Mouse (Mus musculus) mouse trophoblast stem cell (cell line): ENCODE measurements at regions not wholly inside any gene's neighbourhood (a gene's known extent, or its start where the extent isn't known, plus 50 kb on each side); places are given as distances from the start of the nearest gene placed in this dataset.

Experiments used
- in situ Hi-C, 2 experiments: fragments of 300-500 bp; cut with MseI, MboI; formaldehyde crosslinking; loops; 2 replicates in 1 of 2; 3 replicates in 1 of 2; pipeline ENCODE4 v1.15.1; 2025

DNA sequence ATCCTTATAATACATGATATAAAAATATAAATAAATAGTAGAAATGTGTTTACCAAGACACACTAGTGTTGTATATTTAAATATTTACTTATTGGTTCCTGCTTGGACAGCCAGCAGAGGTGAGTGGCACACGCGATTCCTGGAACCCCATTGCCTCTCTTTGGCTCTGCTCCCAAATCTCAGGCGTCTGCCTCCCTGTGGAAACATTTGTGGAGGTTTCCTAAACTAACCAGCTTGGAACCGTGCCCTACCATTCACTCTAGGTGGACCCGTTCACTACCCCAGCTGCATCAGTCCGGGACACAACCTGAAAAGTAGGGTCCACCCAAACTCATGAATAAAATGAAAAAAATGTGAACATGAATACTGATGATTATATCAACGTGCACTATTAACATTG is 404.0 kb upstream of the Defb41 start:
- in situ Hi-C loops: no loop called here

DNA sequence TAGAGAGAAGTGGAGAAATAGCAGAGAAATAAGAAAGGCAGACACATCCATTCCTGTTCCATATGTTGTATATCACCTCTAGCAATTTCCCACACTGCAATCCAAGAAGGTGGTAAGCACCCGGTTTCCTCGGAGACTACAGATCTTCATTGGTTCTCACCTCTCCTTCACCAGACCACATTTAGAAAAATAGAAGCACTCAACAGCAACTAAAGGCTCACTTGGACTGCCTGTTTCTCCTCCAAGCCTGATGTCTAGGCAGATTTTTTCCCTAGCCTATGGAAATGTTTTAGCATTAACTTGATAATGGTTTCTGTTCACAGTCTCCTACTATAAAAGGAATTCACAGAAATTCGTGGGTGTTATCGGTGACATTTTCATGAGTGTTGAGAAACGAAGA is 403.3 kb upstream of the Defb41 start:
- in situ Hi-C loops: no loop called here

DNA sequence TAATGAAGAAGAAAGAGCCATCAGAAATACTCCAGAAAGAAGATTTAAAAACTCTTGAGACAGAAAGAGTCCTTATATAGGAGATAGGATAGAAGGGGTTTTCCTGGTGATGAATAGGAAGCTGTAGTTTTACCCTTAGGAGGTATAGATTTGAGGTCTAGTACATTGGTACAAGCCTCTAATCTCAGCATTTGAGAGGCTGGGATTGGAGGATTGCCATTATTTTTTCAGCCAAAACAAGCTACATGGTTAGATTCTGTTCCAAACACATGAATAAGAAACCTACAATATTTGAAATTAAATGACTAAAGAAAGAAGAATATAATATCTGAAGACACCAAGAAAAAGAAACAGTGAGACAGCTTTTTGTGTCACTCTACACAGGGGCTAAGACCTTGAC is 375.9 kb upstream of the Defb41 start:
- in situ Hi-C loops: no loop called here

DNA sequence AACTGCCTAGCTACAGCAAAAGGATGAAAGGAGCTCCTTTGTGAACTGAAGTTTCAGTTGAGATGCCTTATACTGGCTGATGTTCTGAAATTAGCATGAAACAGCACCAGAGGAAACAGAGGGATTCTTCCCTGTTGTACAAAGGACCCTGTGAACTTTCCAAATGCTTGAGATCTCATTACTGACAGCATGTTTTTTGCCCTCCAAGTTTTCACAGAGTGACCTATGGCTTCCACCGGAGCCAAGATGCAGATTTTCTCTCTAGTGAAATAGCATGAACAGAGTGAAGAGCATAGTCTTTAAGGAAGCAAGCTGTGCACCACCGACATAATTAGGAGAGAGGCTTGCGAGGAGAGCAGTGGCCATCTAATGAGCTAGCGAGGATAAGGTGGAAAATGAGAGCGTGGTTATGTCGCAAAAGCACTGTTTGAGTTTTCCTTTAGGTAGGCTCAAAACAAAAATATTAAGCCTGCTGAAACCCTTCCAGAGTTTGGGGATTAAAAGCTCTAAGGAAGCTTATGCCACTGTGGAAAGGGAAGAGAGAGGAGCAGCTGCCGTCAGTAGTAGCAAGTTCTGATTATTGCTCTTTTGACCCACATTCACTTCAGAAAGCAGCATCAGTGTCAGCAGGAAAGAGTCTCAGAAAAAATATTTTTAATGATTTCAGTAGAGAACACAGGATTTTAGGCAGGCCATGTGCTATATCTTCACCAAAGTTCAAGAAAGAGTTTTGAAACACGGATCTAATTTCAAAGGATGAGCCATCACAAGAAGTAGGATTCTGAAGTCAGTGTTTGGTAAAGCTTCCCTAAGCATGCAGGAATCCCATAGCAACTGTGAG is 374.7 kb upstream of the Defb41 start:
- in situ Hi-C loops: no loop called here

DNA sequence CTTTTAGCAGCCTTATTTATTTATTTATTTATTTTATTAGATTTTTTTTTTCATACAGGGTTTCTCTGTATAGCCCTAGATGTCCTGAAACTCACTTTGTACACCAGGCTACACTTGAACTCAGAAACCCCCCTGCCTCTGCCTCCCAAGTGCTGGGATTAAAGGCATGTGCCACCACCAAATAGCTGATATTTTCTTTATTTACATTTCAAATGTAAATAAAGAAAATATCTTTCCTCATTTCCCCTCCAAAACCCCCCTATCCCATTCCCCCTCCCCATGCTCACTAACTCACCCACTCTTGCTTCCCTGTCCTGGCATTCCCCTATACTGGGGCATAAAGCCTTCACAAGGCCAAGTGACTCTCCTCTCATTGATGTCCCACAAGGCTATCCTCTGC is 372.4 kb upstream of the Defb41 start:
- in situ Hi-C loops: no loop called here

DNA sequence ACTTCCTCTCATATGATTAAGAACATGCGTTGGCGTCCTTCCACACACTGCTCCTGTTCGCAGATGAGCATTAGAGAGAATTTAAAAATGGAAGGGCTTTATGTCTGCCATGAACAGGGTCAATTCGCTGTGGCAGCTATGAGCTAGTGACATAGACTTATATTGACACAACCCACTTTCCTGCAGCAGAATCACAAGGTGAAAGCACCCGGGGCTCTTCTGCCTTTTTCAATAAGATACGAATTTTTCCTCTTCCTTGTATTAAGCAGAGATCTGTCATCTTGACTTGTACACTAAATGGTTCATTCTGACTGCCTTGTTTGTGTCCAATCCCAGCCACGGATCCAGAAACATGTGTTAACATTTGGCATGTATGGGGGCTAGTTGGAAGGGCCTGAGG is 345.3 kb upstream of the Defb41 start:
- in situ Hi-C loops: no loop called here

DNA sequence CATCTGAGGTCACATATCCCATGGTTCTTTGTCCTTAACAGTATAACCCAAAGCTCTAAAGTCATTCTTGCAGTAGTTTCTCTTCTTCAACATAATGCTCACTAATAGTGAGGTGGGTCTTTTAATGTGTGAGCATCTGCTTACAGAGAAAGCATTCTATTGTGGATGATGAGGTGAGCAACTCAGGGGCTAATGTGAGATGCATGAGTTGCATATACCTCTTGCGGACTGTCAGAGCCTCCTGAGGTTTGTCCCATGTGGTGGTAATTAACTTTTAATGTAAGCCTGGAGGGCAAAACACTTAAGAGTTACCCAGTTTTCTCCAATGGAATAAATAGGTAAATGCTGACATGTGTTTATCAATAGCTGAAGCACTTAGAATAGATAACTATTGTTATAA is 334.9 kb upstream of the Defb41 start:
- in situ Hi-C loops: no loop called here

DNA sequence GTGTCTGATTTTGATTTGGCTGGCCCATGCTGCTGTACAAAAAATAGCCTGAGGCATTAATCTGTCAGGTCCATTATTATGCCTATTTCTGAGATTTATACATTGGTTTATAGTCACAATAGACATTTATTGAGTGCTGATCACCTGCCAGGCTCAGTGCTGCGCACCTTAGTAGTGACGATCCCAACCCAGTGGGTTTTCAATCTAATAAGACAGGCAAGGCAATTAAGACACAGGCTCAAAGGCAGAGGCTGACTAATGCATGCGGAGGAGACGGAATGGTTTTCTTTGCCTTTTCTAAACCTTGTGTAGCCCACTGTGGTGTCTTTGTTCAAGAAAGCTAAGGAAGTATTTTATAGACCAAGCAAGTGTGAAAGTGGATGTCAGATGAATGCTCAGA is 334.0 kb upstream of the Defb41 start:
- in situ Hi-C loops: no loop called here

DNA sequence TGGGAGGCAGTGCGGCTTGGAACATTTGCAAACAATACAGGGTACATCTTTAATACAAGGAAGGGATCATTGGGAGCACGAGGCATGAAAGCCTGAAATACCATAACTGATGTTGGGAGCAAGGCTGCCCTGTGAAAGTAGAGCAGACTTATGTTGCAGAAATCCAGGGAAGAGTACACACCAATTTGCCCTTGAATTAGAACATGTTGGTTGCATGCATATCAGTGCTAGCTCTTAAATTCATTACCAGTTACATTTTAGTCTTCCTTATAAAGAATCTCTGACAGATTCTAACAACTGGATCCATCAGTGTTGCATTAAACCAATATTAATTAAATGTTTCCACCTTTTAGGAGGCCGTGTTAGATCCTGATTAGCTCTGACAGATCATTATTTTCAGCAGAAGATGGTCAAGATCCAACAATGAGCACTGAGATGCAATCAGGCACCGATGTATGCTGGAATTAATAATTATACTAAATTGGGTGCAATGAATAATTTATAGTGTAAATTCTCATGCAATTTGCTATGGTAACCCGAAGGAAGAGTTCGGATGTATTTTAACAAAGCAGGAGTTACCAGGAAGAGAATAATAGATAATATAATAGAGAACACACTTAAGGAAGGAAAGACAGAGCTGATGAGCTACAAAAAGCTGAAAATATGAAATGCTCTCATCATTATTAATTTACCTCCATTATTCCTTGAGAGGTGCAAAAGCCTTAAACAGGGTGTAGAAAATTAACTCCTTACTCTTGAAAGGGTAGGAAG is 318.6 kb upstream of the Defb41 start:
- in situ Hi-C loops: no loop called here

DNA sequence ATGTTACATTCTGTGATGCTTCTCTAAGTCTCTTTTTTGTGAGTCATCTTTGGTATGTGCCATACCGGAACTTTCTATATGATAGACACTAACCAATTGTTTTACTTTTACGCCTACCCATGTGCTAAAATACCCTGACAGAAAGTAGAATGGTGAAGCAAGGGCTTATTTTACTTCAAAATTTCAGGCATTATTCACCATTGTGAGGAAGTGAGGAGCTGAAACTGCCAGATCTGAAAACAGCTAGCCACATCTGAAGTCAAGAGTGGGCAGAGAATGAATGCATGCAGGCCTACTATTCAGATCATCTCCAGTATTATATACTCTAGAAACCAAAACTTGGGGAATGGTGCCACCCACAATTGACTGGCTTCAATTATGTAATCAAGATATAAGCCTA is 313.7 kb upstream of the Defb41 start:
- in situ Hi-C loops: no loop called here

DNA sequence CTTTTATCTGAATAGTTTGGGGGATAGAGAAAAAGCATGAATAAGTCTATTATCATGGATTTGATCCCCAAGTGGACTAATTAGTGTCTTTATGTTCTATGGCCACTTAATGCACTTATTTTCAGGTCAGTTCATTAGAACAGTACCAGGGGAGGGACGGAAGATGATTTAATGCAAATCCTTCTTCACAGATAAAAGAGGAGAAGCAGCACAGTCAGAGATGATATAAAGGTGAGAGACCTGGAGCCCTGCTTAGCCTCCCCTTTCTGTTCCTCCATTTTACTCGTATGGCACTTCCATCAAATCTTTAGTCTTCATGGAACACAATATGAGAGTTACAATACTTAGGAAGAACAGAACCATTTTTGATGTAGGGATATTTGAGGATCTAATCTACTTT is 302.1 kb upstream of the Defb41 start:
- in situ Hi-C loops: no loop called here

DNA sequence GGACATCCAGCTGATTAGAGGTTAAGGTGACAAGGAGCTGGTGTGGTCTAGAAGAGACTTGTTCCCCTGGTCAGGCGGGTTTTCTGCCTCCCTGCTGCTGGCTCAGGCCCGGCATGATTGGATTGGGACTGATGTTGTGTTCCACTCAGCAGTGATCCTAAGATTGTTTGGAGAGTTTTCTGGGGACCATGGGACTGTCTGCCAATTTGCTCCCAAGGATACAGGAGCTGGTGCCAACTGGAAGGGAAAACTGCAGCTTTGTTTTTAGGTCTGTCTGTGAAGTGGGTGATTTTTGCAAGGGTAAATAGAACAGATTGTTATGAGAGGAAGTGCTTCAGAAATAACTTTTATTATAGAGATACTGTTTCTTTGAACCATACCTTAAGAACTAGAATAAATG is 286.3 kb upstream of the Defb41 start:
- in situ Hi-C loops: no loop called here

DNA sequence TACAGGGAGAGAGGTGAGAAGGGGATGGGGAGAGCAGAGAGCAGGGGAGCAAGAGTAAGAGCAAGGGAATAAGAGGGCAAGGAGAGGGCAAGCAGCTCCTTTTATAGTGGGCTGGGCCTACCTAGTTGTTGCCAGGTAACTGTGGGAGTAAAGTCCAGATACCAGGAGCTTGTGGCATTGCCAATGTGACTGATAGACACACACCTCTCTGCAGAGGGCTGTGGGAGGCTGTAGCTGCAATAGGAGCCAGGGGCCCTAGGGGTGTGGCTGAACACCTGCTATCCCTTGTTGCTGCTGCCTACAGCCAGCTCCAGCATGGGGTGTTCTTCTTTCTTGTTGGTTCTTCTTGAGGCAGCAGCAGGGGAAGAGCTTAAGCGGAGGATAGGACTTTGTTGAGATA is 266.8 kb upstream of the Defb41 start:
- in situ Hi-C loops: no loop called here

DNA sequence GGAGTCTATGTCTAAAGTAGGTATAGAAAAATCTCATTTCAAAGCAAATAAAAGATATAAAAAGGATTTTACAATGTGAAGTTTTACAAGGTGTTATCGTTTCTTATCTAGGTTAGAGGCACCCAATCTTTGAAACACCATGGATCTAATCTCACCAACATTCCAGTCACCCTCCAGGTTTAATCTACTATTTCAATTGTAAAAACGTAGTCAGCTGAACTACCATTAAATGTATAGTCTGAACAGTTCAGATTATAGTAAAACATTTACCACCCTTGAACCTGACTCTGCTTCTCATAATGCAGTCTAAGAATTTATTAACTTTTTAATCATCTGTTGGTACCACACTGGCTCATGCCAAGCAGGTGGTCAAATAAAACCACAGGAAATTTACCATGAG is 259.5 kb upstream of the Defb41 start:
- in situ Hi-C loops: no loop called here

DNA sequence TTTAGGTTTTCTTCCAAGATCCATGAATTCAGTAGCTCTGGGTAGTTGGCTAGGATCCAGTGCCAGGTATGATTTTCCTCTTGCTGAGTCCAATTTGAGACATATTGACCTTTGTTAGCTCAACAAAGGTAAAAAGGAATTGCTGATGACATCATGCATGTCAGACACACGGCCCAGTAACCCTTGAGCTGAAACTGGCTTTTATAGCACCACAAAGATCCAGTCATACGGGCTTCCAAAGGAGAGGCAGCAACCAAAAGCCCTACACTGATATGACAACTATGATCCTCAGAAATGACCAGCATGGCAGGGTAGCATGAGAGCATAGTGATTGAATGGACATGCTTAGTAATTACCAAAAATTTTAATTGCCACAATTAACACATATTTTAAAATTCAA is 258.0 kb upstream of the Defb41 start:
- in situ Hi-C loops: no loop called here

DNA sequence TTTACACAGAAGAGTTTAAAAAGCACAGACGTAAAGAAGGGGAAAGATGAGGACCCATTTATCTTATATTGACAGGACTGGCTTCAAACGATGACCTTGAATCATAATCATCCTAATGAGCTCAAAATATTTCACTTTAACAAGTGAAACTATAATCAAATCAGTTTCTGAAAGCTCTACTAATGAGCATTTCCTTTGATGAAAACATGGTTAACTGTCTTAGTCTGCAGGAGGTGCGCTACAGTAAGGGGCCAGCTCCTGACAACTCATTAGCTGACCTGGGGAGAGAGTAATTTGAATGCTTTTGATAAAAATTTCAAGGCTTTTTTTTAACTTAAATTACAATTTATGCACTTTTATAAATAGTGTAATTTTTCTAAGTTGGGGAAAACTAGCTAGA is 247.8 kb upstream of the Defb41 start:
- in situ Hi-C loops: no loop called here

DNA sequence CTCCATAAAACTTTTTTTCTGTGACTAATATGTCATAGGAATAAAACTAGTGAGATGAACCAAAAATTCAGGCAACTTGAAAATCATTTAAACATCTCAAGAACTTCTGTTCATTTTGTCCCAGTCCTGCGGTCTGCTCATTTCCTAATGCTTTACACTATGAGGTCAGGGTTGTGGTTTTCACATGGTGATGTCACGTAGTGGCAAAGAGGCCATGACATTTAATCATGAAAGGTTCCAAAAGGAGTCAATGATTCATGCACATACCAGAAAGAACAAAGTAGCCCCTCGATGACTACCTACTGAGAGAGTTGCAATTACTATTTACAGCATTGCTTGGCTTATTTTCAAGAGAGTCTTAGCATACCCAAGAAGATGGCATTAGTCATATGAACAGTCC is 233.6 kb upstream of the Defb41 start:
- in situ Hi-C loops: no loop called here

DNA sequence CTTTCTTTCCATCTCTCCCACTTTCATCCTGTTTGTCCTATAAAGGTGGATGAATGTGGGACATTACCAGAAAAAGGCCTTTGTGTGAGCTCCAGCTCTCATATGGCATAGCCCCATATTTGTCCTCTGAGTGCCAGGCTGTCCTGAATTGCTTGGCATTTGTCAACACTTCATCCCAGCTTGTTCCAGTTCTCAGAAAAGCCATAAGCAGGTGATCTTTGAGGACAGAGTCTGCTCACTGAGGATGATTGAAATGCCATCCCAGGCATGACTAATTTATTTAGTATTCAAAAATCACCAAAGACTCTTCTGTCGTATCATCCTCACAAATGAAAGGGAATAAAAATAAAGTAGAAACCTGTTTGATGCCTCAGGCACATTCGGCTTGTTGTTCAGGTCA is 203.6 kb upstream of the Defb41 start:
- in situ Hi-C loops: no loop called here

DNA sequence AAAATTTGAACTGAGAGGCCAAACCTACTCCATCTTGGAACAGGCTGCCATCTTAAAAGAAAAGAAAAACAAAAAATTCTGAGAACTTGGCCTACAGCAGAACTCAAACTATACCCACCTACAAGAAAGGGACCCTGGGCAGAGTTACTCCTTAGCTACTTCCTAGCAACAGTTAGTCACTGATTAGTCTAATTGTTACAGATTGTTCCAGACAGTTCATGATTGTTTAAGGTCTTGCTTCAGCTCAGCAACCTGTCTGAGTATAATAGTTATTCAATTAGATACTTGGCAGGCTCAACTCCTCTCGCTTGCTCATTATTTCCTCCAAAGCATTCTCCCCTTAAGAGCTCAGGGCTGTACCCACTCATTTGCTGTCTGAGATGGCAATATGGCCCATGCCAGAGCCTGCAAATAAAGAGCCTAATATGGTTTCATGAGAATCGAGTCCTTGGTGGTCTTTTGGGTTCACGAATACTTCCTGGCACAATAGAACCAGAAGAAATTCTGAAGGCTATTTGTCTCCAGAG is 200.4 kb upstream of the Defb41 start:
- in situ Hi-C loops: no loop called here

DNA sequence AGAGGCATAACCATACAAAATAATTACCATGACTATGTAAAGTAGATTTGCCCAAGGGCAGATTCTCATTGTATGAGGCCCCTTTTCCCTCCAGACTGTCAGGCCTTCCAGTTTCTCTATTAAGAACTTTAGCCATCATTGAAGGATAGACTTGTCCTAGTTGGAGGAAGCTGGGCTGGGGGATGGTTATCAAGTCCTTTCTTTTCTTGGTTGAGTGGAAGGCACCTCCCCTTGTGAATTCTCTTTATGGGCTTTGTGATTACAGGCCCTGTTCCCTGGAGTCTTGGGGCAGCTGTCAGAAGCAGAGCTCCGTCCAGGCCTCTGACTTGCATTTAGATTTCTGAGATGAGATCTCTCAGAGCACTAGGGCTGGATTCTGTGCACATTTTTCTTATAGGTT is 198.3 kb upstream of the Defb41 start:
- in situ Hi-C loops: no loop called here

DNA sequence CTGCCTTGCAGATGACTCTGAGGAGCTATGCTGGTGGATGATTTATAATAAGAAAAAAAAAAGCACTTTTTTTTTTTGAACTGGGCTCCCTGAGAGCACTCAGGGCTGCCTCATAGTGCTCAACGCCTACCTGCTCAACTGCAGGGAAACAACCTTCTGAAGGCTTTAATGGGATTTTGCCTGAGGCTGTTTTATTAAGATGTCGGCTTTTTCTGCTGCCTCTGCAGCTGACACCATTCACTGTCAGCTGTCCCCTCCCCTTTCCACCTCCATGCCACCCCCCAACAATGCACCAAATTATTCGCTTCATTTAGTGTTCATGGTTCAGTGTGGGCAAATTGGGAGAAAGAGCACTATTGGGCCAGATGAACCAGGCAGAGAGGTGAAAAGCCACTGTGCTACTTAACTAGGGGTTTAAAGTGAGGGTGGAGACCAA is 151.4 kb upstream of the Defb41 start:
- in situ Hi-C loops: loop anchor here in 1 of 2 experiments (25.0 kb wide), 1 partner anchor 371 kb away; no protein-coding TSS in a partner anchor

DNA sequence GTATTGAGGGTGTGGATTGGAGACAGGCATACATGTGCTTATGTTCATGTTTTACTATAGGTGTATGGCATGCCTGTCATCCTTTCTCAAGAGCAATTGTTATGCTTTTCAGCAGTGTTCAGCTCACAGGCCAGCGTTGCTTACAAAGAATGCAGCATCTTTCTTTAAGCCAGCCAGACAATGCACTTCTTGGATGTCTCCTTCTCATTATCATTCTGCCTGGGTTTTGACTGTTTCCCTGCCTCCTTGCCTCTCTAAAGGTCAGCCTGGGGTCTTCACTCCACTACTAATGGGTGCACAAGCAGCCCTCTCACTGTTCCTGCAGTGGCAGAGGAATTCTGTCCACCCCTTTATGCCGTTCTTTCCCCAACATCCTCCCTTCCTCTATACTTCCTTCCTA is 150.9 kb upstream of the Defb41 start:
- in situ Hi-C loops: loop anchor here in 1 of 2 experiments (25.0 kb wide), 1 partner anchor 371 kb away; no protein-coding TSS in a partner anchor

DNA sequence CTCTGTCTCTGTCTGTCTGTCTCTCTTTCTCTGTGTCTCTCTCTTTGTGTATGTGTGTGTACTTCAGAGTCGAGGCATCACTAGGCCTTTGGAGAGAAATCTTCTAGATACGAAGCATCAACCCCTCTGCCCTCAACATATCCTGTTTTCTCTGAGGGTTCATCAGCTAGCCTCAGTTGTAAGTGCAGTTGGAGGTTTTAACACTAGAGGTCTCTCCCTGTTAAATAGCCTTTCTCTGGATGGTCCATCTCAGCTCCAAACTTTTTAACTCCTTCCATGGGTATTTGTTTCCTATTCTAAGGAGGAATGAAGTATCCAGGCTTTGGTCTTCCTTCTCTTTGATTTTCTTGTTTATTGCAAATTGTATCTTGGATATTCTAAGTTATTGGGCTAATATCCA is 147.8 kb upstream of the Defb41 start:
- in situ Hi-C loops: loop anchor here in 1 of 2 experiments (25.0 kb wide), 1 partner anchor 375 kb away; no protein-coding TSS in a partner anchor
